Mouse (Mus musculus) c-Kit-positive CD71-positive TER-119-positive erythroid progenitor cells, embryonic 14.5 days (primary cell): Measurements from ENCODE around the gene Erbin.

ENCODE experiments used
- DNase-seq: peaks from one replicate; pipeline ENCODE4 v3.0.0-alpha.2; 2013; ENCODE audit warnings: low spot score

The Erbin gene

GRCm38 (mm10) chr13:103912351-103912750, 8.0 kb downstream of the Erbin start:
- no peak for DNase-seq

- no peak for DNase-seq
These were observed 9.7 kb downstream of the Erbin start for GRCm38 (mm10) chr13:103910598-103910997.

- no peak for DNase-seq
These were observed 10.4 kb downstream of the Erbin start for GRCm38 (mm10) chr13:103909894-103910293.

- DNase-seq: no peak
These were observed 20.3 kb downstream of the Erbin start for GRCm38 (mm10) chr13:103900015-103900414.

- no peak for DNase-seq
These were observed 22.7 kb downstream of the Erbin start for GRCm38 (mm10) chr13:103897606-103898005.

GRCm38 (mm10) chr13:103893065-103893464, 27.2 kb downstream of the Erbin start:
- no peak for DNase-seq

GRCm38 (mm10) chr13:103890038-103890437, 30.3 kb downstream of the Erbin start:
- DNase-seq: no peak

- no peak for DNase-seq
These were observed 33.8 kb downstream of the Erbin start for GRCm38 (mm10) chr13:103886503-103886902.

- DNase-seq: no peak
These were observed 39.1 kb downstream of the Erbin start for GRCm38 (mm10) chr13:103881200-103881599.

- DNase-seq: no peak
These were observed 43.6 kb downstream of the Erbin start for GRCm38 (mm10) chr13:103876743-103877142.

- DNase-seq: peak; percentile 64
These were observed 44.3 kb downstream of the Erbin start for GRCm38 (mm10) chr13:103875823-103876514.

- DNase-seq: no peak
These were observed 49.5 kb downstream of the Erbin start for GRCm38 (mm10) chr13:103870786-103871185.

GRCm38 (mm10) chr13:103870117-103870516, 50.2 kb downstream of the Erbin start:
- DNase-seq: no peak

GRCm38 (mm10) chr13:103868875-103869274, 51.4 kb downstream of the Erbin start:
- no peak for DNase-seq

- no peak for DNase-seq
These were observed 58.3 kb downstream of the Erbin start for GRCm38 (mm10) chr13:103862041-103862440.

- no peak for DNase-seq
These were observed 61.3 kb downstream of the Erbin start for GRCm38 (mm10) chr13:103859041-103859440.

GRCm38 (mm10) chr13:103847614-103848013, 72.7 kb downstream of the Erbin start:
- DNase-seq: no peak

GRCm38 (mm10) chr13:103841287-103842201, 78.8 kb downstream of the Erbin start:
- DNase-seq: peak; percentile 3

GRCm38 (mm10) chr13:103838619-103839018, 81.7 kb downstream of the Erbin start:
- DNase-seq: no peak

GRCm38 (mm10) chr13:103829623-103830135, 90.6 kb downstream of the Erbin start:
- no peak for DNase-seq

- DNase-seq: no peak
These were observed 98.0 kb downstream of the Erbin start for GRCm38 (mm10) chr13:103822270-103822669.

- no peak for DNase-seq
These were observed 100.9 kb downstream of the Erbin start for GRCm38 (mm10) chr13:103819377-103819776.

- no peak for DNase-seq
These were observed 102.4 kb downstream of the Erbin start for GRCm38 (mm10) chr13:103817935-103818334.
